Mouse (Mus musculus): ENCODE measurements around the gene Samd1.

Samd1 gene

DNA sequence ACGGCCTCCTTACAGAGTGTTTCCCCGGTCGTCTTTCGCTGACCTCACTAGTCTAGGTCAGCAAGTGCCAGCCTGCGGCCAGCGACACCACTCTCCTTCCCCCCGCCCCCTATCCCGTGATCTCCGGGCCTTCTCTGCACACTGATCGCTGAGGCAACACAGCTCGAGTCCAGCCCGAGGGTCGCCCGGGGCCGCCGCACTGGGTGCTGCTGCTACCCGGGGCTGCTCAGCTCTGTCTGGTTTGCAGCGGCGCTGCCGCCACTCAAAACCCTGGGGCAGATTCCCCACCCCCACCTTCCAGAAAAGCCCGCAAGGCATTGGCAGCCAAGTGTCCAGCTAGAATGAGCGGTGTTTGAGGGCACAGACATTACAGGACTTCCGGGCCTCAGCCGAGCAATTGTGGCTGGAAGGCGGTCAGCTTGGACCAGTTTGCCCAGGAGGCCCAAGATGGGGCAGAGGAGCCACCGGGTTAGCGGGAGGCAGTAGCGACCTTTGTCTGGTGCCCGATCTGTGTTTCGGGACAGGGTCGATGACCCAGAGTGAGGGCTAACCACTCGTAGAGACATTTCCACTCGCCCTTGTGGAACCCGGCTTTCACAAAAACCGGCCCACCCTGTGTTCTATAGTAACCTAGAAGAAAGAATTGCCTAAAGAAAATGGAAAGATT is 15.2 kb downstream of the Samd1 start:
- DNase-seq = peak; percentile 94

DNA sequence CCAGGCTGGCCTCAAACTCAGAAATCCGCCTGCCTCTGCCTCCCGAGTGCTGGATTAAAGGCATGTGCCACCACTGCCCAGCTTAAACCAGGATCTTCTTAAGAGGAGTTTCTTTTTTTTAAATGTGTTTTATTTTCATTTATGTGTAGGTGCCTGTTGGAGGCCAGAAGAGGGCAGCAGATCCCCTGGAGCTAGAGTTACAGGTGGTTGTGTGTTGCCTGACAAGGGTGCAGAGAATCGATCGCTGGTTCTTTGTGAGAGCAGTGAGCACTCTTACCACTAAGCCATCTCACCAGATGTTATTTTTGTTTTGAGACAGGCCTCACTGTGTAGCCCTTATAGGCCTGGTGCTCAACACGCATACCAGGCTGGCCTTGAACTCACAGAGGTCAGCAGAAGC is 18.4 kb downstream of the Samd1 start:
- no peak for DNase-seq

DNA sequence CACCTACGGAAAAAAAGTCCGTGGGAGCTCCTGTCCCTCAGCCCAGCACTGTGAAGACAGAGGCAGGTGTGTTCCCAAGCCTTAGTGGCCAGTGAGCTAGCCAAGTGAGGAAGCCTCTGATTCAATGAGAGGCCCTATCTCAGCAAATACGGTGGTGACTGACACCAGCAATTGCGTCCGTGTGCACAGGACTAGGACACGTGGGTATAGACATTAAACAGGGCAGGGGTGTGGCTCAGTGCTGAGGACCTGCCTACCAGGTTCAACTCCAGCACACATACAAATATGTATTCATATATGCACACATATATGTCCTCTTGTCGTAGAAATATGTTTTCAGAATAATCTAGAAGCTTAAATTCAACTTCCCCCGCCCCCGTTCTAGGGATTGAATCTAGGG is 22.3 kb downstream of the Samd1 start:
- no peak for DNase-seq

DNA sequence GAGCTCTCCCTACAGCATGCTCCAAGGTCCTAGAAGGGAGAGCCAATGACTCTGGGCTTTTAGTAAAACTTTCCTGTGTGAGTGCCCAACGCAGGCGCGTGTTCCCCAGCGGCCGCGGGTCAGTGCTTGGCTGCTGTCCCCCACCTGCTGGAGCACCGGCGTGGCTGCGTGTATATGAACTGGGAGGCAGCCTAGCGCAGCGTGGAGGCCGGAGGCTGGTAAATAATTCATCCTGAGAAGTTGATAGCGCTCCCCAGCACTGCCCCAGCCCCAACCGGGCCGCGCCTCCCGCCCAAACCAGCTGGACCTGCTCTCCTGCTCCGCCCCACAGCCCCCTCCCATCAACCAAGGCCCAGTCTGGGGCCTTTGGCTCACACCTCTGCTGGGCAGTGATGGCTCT is 23.6 kb downstream of the Samd1 start, which contains the start of gene Palm3:
Gene Palm3 (plus strand): TSS at position 376 of the 400 bp plus-strand sequence.
- no peak for DNase-seq

DNA sequence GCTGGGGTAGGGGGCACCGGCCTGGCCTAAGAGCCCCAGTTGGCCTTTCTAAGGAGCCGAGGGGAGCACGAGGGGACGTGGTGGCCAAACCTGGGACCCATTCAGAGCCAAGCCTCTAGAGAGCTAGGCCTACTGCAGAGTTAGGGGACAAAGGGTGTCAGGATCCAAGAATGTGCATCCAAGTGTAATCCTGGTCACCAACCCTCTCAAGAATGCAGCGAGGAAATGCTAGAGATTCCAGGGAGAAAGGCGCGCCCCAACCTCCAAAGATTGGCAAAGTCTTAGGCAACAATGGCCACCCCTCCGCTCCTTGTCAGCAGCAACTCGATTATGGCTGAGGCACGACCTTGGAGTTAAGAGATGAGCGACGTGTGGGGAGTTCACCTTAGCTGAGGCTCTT is 24.1 kb downstream of the Samd1 start:
- no peak for DNase-seq

DNA sequence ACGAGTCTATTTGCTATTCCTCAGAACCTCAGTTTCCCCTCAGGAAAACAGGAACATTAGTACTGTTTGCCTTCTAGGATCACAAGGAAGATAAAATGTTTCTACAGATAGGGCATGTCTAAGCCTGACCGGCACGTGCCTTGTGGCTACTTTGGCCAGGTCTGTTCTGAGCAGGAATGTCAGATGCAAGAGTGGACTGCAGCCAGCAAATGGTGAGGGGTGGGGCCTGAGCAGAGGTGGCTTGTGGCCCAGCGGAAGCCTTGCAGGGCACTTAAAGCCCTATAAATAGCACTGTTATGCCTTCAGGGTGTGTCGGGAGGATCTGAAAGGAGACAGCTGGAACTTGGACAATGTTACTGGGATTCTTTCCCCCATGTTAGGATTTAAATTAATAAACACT is 25.6 kb downstream of the Samd1 start:
- DNase-seq = peak; percentile 98

DNA sequence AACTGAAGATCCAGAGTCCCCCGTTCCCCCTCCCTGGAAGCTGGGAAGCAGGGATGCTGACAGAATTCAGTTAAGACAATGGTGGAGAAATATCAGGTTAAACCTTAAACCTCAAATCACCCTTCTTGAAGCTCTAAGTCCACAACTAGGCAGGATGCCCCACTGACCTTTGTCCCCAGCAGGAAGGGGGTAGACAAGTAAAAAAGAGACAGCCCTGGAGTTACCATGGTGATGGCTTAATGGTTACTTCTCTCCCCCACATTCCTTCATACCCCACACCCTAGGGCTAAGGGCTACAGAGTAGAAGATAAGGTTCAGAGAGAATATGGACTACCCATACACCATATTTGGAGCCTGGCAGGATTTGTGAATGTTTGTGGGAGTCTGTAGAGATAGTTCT is 26.2 kb downstream of the Samd1 start:
- DNase-seq = no peak

DNA sequence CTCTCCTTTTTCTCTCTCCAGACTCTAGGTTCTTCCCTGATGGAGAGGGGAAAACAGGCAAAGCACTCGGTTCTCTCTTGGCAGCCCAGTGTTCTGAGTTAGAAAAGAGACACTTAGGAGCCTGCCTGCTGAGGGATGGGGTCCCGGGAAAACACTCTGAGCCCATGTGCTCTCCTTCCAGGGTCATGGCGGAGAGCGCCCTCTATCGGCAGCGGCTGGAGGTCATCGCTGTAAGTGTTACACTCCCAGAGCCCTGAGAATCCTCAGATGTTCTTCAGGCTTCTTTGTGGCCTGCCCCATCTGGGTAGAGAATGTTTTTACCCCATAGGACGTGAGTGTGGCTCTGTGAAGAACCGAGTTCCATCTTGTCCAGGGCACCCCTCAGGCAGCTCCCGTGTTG is 26.7 kb downstream of the Samd1 start:
- DNase-seq = no peak

DNA sequence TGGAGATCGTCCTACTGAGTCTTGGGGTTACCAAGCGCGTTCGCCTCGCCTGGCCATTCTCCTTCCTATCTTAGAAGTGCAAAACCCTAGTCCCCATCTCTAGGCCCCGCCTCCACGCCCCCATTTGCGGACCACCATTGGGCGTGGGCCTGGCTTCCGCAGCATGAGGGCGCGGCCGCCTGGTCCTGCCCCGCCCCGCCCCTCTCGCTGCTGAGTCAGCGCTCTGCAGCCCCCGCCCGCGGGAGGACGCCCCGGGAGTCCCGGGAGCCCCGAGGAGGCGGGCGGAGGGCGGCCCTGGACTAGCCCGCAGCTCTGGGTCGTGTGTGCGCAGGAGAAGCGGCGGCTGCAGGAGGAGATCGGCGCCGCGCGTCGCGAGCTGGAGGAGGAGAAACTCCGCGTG is 28.4 kb downstream of the Samd1 start:
- DNase-seq = no peak

DNA sequence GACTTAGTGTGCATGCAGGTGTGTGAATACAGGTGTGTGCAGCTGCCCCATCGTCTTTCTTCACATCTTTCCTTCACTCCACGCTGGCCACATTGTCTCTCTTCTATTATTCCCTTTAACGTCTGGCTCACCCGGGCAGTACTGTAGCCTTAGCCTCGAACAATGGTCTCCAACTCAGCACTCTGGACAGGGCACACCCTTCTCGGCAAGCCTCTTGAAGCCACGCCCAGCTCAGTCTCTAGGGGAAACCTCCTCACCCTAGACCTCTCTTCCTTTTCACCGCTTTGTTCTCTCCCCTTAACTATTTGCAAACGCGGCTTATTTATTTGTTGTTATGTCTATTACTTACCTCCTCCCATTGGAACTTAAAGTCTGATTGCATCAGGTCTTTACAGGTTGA is 30.0 kb downstream of the Samd1 start:
- no peak for DNase-seq

DNA sequence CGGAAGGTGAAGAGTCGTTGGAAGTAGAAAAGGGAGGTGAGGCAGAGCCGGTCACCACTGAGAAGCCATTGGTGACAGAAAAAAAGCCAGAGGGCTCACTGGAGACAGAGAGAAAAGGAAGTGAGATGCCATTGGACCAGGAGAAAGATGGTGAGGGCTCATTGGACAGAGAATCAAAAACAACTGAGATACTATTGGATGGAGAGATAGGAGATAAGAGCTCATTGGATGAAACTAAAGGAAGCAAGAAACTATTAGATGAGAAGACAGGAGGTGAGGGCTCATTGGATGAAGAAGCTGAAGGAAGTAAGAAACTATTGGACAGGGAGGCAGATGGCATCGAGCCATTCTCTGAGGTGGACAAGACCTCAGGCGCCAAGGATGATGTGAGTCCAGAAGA is 31.8 kb downstream of the Samd1 start:
- DNase-seq = no peak

DNA sequence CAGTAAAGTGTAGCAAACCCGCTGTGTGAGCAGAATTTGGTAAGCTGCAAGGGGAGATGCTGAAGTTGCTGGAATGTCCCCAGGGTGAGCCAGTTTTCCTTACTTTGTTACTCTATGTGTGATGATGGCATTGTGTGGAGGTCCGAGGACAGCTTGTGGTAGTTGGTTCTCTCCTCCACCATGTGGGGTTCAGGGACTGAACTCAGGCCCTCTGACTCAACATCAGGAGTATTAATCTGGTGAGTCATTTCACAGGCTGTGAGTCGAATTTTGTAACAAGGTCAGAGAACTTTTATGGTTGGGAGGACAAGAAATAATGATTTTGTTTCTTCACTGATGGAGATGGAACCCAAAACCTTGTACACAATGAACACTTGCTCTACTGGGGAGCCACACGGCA is 35.3 kb downstream of the Samd1 start:
- no peak for DNase-seq

DNA sequence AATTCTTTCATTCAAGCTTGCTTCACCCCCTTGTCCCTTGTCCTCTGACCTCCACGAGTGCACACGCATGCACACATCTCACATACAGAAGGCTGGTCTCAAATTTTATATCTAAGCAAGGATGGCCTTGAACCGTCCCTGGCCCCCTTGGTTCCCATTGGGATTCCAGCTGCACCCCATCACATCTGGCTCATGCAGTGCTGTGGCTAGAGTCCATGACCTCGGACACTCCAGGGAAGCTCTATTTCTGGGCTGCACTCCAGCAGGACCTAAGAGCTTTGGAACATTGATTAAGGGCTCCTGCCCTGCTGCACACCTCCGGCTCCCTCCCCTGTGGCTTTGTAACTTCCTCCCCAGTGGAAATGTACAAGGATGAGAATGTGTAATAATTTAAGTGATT is 40.5 kb downstream of the Samd1 start:
- DNase-seq = peak; percentile 96

DNA sequence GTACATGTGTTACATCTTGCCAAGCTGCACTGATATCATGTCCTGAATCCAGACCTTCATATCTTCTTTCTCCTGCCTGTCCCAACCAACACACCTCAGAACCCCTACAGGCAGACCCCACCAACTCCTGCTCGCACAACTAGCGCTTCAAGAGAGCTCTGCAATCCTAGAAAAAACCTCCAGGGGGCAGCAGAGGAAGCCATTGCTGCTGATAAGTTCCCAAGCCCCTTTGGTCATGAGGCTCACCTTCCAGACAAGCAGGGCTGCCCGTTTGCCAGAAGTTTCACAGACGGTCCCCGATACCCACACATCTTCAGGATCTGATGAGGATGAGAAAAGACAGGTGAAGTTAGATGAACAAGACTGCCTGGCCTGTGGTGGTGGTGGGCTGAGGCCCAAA is 41.6 kb downstream of the Samd1 start:
- peak; percentile 96 for DNase-seq

DNA sequence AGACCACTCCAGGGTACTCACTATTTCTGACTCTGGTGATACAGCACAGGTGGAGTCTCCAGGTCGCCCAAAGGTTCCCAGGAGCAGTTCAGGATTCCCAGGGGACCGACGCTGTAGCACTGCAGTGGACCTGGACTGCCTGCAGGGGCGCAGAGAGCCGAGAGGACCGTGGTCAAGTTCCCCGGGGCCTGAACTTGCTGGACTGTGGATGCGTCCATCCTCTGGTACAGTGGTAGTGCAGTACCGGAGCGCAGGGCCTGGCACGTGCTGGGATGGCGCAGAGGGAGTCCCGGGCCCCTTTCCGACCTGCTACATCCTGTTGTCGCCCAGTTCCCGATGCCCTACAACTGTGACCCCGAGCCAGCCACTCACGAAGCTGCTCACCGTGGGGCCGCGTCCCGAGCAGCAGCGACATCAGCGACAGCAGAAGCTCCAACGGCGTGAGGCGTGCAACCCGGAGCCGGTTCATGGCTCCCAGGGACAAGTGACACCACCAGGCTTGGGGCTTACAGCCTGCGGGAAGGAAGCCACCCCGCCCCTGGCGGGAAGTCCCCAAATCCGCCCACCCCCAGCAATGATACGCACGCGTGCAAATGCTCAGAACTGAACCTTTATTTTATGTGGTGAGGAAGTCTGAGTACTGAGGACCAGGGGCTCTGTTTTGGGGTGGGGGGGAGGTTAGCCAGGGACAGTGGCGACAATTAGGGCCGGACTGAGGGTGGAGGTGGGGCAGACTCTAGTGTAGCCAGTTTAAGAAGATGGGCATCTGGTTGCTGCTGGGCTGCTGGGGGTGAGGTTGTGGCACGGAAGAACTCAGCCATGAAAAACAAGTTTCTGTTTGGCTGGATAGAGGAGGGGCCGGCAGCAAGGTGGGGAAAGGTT is 44.8 kb downstream of the Samd1 start, which contains the start of gene Il27ra:
Gene Il27ra (minus strand): TSS at position 524 of the 882 bp plus-strand sequence.
- peak; percentile 98 for DNase-seq

DNA sequence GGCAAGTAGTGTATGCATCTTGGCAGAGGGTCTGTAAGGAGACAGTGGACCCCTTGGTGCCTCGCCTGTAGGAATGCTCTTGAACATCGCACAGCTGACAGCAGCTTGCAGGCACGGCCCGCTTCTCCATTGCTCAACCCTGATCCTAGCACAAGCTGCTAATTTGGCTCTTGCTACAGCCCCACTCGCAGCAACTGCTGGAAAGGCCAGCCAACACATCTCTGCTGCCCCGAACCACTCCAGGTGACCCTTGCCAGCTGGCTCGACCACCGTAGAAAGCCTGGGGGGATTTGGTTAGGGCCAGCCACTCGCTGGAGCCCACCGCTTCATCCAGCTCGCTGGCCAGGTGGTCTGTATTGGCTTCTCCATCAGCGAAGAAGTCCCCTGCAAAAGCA is 45.5 kb downstream of the Samd1 start:
- peak; percentile 98 for DNase-seq

DNA sequence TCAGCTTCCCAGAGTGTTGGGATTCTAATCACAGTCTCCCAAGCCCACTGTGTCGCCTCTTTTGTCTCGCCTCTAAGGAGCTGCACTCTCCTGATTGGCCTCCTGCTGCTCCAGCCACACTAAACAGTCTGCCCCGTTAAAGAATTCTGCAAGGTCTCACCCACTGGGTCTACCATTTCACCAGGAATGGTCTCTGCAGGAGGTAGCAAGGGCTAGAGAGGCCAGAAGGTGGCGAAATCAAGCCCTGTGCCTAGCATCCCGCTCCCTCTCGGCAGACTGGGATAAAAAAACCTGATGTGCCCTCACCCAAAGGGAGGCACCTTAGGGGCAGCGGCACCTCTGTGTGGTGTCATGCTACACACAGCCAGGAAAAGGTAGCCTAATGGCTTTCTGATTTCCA is 46.6 kb downstream of the Samd1 start:
- no peak for DNase-seq

DNA sequence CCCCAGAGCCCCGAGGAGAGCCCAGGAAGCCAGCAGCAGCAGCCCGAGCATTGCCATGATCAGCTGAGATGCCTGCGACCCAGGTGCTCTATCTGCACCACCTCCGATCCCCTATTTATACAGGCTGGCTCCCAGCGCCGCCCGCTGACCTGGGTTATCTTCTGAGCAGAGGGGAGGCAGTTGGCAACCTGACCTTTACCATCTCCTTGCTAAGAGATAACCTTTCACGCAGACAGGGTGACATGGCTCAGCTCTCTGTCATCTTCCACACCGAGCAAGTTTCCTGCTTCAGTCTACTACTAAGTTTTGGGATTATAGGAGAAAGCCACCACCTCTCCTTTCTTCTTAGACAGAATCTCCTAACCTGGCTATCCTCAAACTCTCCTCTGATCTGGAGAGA is 47.4 kb downstream of the Samd1 start, which contains the start of gene Rln3:
Gene Rln3 (minus strand): TSS at position 101 of the 400 bp plus-strand sequence.
- DNase-seq = no peak

DNA sequence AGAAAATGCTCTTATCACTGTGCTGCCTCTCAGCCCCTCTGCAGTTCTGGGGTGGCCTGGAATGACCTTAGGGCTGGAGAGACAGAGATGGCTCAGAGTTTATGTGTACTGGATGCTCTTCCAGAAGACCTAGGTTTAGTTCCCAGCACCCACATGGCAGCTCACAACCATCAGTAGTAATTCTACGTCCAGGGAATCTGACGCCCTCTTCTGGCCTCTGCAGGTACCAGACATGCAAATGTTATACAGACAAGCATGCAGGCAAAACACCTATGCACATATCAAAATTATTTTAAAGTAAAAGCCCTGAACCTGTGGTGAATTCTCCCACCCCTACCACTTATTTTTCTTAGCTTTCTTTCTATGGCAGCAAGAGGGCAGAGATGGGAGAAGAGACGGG is 49.0 kb downstream of the Samd1 start:
- DNase-seq = no peak

DNA sequence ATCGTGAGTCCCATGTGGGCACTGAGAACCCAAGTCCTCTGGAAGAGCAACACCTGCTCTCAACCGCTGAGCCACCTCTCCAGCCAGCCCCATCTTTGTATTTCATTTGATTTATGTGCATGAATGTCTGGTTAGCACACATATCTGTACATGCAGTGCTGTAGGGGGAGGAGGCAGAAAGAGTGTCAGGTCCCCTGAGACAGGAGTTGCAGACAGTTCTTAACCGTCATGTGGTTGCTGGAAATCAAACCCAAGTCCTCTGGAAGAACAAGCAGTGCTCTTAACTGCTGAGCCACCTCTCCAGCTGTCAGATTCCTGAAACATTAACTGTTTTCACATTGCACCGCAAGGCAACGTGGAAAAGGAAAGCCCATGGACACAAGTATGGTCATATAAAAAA is 50.7 kb downstream of the Samd1 start:
- peak; percentile 94 for DNase-seq
